Mouse (Mus musculus) testis, adult 2 months (tissue): ENCODE data around the gene Mid1.
"Not testable (repeated sequence)": the region's sequence is repeated elsewhere in the genome, so short reads cannot be mapped to it uniquely, and the experiment has no call there.

Source experiments
- CTCF ChIP-seq: fragments of 200-500 bp; IDR thresholded peaks from 2 replicates; pipeline ENCODE4 v1.5.1; 2012; ENCODE audit warnings: low read depth, mild to moderate bottlenecking, inconsistent platforms, low read length, moderate library complexity; ENCODE audit not compliant: control insufficient read depth, insufficient read depth, insufficient replicate concordance
- POLR2A ChIP-seq: fragments of 200-500 bp; IDR thresholded peaks from 2 replicates; pipeline ENCODE4 v1.6.1; 2012; ENCODE audit warnings: low read depth, mild to moderate bottlenecking, inconsistent platforms, low read length, moderate library complexity; ENCODE audit not compliant: control insufficient read depth

DNA sequence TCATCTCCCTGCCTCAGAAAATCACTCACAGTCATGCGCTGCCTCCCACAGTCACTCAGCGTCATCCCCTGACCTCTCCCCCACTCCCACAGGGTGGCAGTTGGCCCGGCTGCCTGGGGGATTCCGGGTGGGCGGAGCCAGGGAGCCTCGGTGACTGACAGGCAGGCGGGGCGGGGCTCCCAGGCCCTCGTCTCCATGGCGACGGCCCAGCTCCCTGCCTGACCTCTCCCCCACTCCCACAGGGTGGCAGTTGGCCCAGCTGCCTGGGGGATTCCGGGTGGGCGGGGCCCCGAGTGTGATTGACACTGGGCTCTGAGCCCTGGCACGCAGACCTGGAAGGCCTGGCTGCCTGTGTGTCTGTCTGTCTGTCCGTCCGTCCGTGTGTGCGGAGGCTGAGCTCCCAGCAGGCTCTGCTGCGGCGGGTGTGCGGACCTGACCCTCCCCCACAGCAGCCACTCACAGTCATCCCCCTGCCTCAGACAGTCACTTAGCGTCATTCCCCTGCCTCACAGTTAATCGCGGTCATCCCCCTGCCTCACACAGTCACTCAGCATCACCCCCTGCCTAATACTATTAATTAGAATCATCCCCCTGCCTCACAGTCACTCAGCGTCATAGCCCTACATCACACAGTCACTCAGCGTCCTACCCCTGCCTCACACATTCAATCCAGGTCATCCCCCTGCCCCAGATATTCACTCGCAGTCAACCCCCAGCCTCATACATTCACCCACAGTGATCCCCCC, 306.3 kb downstream of the Mid1 start:
- TF ChIP-seq POLR2A, CTCF: not testable (repeated sequence)
